Mouse (Mus musculus) kidney, adult 9 months (tissue): ENCODE measurements around the gene Gm19402.

Experiments
- DNase-seq: peaks from one replicate; pipeline ENCODE4 v3.0.0; 2022

Gm19402 gene

GRCm38 (mm10) chr10:77663949-77664665, 26.4 kb downstream of the Gm19402 start:
- DNase-seq, result no peak

DNA sequence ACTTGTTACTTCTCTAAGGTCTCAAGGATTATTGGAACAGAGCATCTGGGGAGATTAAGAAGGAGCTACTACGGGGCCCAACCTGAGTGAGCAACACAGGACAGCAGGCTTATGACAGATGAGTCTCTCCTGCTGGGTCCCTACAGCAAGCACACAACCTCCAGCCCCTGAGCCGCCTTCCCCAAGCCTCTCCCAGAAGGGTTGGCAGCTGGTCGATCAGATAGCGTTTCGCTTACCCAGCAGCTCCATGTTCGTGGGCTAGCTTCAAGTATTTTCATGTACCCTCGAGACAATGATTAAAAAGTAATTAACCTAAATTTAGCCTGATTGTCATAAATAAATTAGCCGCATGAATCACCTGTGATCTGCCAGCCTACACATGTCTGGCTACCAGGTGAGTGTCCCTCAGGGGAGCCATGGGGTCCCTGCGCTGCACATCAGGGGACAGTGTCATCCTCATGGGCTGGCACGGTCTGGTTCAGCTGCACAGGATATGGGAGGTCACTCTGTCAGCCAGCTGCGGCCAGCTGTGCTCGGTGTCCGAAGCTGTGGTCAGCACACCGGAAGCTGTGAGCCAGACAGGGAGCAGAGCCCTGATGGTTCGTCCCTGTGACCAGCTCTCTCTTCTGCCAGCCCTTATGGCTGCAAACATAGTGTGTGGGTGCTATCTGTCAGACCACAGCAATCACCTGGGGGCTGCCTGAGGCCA, 32.1 kb downstream of the Gm19402 start:
- DNase-seq, result peak; percentile 48

GRCm38 (mm10) chr10:77652046-77652445, 38.5 kb downstream of the Gm19402 start:
- DNase-seq, result no peak

DNA sequence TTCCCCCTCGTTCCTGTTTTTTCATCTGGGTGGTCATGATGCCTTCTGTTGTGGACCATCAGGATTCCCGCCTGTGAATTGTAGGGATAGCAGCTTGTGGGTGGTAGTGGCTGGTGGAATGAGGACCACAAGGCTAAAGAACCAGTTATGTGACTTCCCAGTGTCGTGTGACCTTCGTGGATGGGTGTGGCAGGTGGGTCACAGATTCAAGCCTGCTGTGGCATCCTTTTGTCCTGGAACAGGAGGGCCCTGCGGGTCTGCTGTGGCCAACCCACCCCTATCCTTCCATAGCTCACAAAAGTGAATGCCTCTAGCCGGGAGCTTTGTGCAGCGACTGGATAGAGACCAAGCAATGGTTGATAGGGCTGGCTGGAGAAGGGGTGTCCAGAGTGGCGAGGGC, 42.7 kb downstream of the Gm19402 start:
- no peak for DNase-seq

- DNase-seq, result no peak
Observed at GRCm38 (mm10) chr10:77647461-77647860, 43.1 kb downstream of the Gm19402 start.

DNA sequence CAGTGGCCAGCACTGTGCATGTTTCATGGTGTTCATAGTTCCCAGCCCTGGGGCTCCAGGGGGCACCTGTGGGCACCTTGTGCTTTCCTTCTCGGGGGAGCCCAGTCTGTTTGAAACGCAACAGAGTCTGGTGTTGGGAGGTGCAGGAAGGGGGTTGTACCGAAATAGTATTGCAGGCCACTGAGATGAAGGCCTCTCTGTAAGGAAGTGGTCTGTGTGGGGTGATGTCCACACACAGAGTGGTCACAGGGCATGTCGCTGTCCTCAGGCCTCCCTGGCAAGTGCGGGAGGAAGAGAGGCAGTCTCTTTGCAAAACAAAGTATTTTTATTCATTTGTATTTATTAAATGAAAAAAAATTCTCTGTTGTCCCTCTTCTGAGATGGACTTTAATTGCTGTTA, 45.0 kb downstream of the Gm19402 start:
- no peak for DNase-seq

- DNase-seq, result no peak
Observed at GRCm38 (mm10) chr10:77643160-77643559, 47.4 kb downstream of the Gm19402 start.
